Mouse (Mus musculus): ENCODE measurements at regions not wholly inside any gene's neighbourhood (a gene's known extent, or its start where the extent isn't known, plus 50 kb on each side); places are given as distances from the start of the nearest gene placed in this dataset.

GRCm38 (mm10) chr3:136439907-136440645 lies 114.2 kb upstream of the Bank1 start:
- Histone ChIP-seq H3K4me2 (replicated peaks) (no peak overlapping the region), H3K4me1 (no peaks in the 10 kb centered on the region), H3K36me3 (no peaks in the 10 kb centered on the region), H3K9ac (no peak overlapping the region), H3K27me3 (no peaks in the 10 kb centered on the region), H3K27ac (no peak overlapping the region), H3K4me3 (no peak overlapping the region), H3K9me3 (replicated peaks) (no peaks in the 10 kb centered on the region)
- WGBS, result 60% methylated on average over 7 of the region's 7 CpGs
- no peak for ATAC-seq (ENCODE audit: low FRiP score)

- Histone ChIP-seq H3K9me3 (replicated peaks) (no peaks in the 10 kb centered on the region), H3K36me3 (no peaks in the 10 kb centered on the region), H3K27ac (no peak overlapping the region), H3K4me1 (no peaks in the 10 kb centered on the region), H3K4me2 (replicated peaks) (no peak overlapping the region), H3K9ac (no peak overlapping the region), H3K27me3 (no peaks in the 10 kb centered on the region), H3K4me3 (no peak overlapping the region)
- WGBS, result 70% methylated on average over 5 of the region's 5 CpGs
- no peak for ATAC-seq (ENCODE audit: low FRiP score)
These were observed 113.5 kb upstream of the Bank1 start for GRCm38 (mm10) chr3:136439350-136439749.

- Histone ChIP-seq H3K27me3 (no peaks in the 10 kb centered on the region), H3K4me1 (no peaks in the 10 kb centered on the region), H3K9ac (no peak overlapping the region), H3K4me2 (replicated peaks) (no peak overlapping the region), H3K9me3 (replicated peaks) (no peaks in the 10 kb centered on the region), H3K27ac (no peak overlapping the region), H3K36me3 (no peaks in the 10 kb centered on the region), H3K4me3 (no peak overlapping the region)
- no peak for ATAC-seq (ENCODE audit: low FRiP score)
- WGBS, result 74% methylated on average over 5 of the region's 5 CpGs
These were observed 108.5 kb upstream of the Bank1 start for GRCm38 (mm10) chr3:136434407-136434806.

GRCm38 (mm10) chr3:136432072-136432471 lies 106.2 kb upstream of the Bank1 start:
- H3K36me3 ChIP-seq, result no peaks in the 10 kb centered on the region
- H3K27me3 ChIP-seq, result no peaks in the 10 kb centered on the region
- H3K9me3 ChIP-seq (replicated peaks), result no peaks in the 10 kb centered on the region
- ATAC-seq (ENCODE audit: low FRiP score), result no peak
- no peak overlapping the region for H3K4me2 ChIP-seq (replicated peaks)
- H3K9ac ChIP-seq, result no peak overlapping the region
- H3K4me1 ChIP-seq, result no peaks in the 10 kb centered on the region
- H3K4me3 ChIP-seq, result no peak overlapping the region
- no peak overlapping the region for H3K27ac ChIP-seq
- 92% methylated on average over 3 of the region's 3 CpGs for WGBS

GRCm38 (mm10) chr3:136427427-136427826 lies 101.6 kb upstream of the Bank1 start:
- ATAC-seq (ENCODE audit: low FRiP score), result no peak
- no peaks in the 10 kb centered on the region for H3K27me3 ChIP-seq
- no peaks in the 10 kb centered on the region for H3K9me3 ChIP-seq (replicated peaks)
- H3K4me2 ChIP-seq (replicated peaks), result no peak overlapping the region
- no peak overlapping the region for H3K27ac ChIP-seq
- H3K9ac ChIP-seq, result no peak overlapping the region
- H3K36me3 ChIP-seq, result no peaks in the 10 kb centered on the region
- no peaks in the 10 kb centered on the region for H3K4me1 ChIP-seq
- 81% methylated on average over 2 of the region's 2 CpGs for WGBS
- no peak overlapping the region for H3K4me3 ChIP-seq

- ATAC-seq (ENCODE audit: low FRiP score), result no peak
- no peaks in the 10 kb centered on the region for H3K4me1 ChIP-seq
- no peaks in the 10 kb centered on the region for H3K36me3 ChIP-seq
- 78% methylated on average over 8 of the region's 8 CpGs for WGBS
- H3K9me3 ChIP-seq (replicated peaks), result no peaks in the 10 kb centered on the region
- H3K27ac ChIP-seq, result no peak overlapping the region
- H3K9ac ChIP-seq, result no peak overlapping the region
- H3K4me2 ChIP-seq (replicated peaks), result no peak overlapping the region
- H3K4me3 ChIP-seq, result no peak overlapping the region
- H3K27me3 ChIP-seq, result no peaks in the 10 kb centered on the region
These were observed 100.8 kb upstream of the Bank1 start for GRCm38 (mm10) chr3:136426539-136427194.

GRCm38 (mm10) chr3:136421969-136422614 lies 96.2 kb upstream of the Bank1 start:
- H3K27ac ChIP-seq, result no peak overlapping the region
- H3K4me2 ChIP-seq (replicated peaks), result no peak overlapping the region
- H3K9ac ChIP-seq, result no peak overlapping the region
- no peaks in the 10 kb centered on the region for H3K9me3 ChIP-seq (replicated peaks)
- no peaks in the 10 kb centered on the region for H3K4me1 ChIP-seq
- WGBS, result 88% methylated on average over 10 of the region's 10 CpGs
- no peaks in the 10 kb centered on the region for H3K36me3 ChIP-seq
- no peaks in the 10 kb centered on the region for H3K27me3 ChIP-seq
- no peak overlapping the region for H3K4me3 ChIP-seq
- ATAC-seq (ENCODE audit: low FRiP score), result no peak

- Histone ChIP-seq H3K27ac (no peak overlapping the region), H3K27me3 (no peaks in the 10 kb centered on the region), H3K4me2 (replicated peaks) (no peak overlapping the region), H3K4me1 (no peaks in the 10 kb centered on the region), H3K9me3 (replicated peaks) (no peaks in the 10 kb centered on the region), H3K4me3 (no peak overlapping the region), H3K9ac (no peak overlapping the region), H3K36me3 (no peaks in the 10 kb centered on the region)
- ATAC-seq (ENCODE audit: low FRiP score), result no peak
- WGBS, result 73% methylated on average over 8 of the region's 8 CpGs
These were observed 79.7 kb upstream of the Bank1 start for GRCm38 (mm10) chr3:136405606-136406005.

- WGBS, result 86% methylated on average over 4 of the region's 4 CpGs
These were observed 57.4 kb upstream of the Bank1 start for GRCm38 (mm10) chr3:136383282-136383681.

GRCm38 (mm10) chr3:136380644-136381043 lies 54.8 kb upstream of the Bank1 start:
- no peak overlapping the region for H3K27ac ChIP-seq
- no peaks in the 10 kb centered on the region for H3K27me3 ChIP-seq
- WGBS, result 75% methylated on average over 7 of the region's 7 CpGs

More at GRCm38 (mm10) chr3:136383282-136383681, 57.4 kb upstream of the Bank1 start:
- no peak overlapping the region for H3K4me3 ChIP-seq
- H3K9me3 ChIP-seq (replicated peaks), result no peaks in the 10 kb centered on the region
- no peak overlapping the region for H3K27ac ChIP-seq
- no peaks in the 10 kb centered on the region for H3K4me1 ChIP-seq
- H3K9ac ChIP-seq, result no peak overlapping the region
- no peak for ATAC-seq (ENCODE audit: low FRiP score)
- H3K4me2 ChIP-seq (replicated peaks), result no peak overlapping the region
- H3K36me3 ChIP-seq, result no peaks in the 10 kb centered on the region
- no peaks in the 10 kb centered on the region for H3K27me3 ChIP-seq

GRCm38 (mm10) chr3:136379741-136380398 lies 54.0 kb upstream of the Bank1 start:
- Histone ChIP-seq H3K27me3 (no peaks in the 10 kb centered on the region), H3K9ac (no peak overlapping the region), H3K4me1 (no peaks in the 10 kb centered on the region), H3K4me2 (replicated peaks) (no peak overlapping the region), H3K36me3 (no peaks in the 10 kb centered on the region), H3K27ac (no peak overlapping the region), H3K4me3 (no peak overlapping the region), H3K9me3 (replicated peaks) (no peaks in the 10 kb centered on the region)
- 84% methylated on average over 6 of the region's 6 CpGs for WGBS
- no peak for ATAC-seq (ENCODE audit: low FRiP score)

More at GRCm38 (mm10) chr3:136380644-136381043, 54.8 kb upstream of the Bank1 start:
- H3K4me2 ChIP-seq (replicated peaks), result no peak overlapping the region
- no peak overlapping the region for H3K4me3 ChIP-seq
- no peaks in the 10 kb centered on the region for H3K9me3 ChIP-seq (replicated peaks)
- no peaks in the 10 kb centered on the region for H3K36me3 ChIP-seq
- no peak overlapping the region for H3K9ac ChIP-seq
- ATAC-seq (ENCODE audit: low FRiP score), result no peak
- H3K4me1 ChIP-seq, result no peaks in the 10 kb centered on the region

- ATAC-seq (ENCODE audit: low FRiP score), result no peak
- H3K4me1 ChIP-seq, result no peaks in the 10 kb centered on the region
- H3K36me3 ChIP-seq, result no peaks in the 10 kb centered on the region
- no peak overlapping the region for H3K4me3 ChIP-seq
- no peak overlapping the region for H3K9ac ChIP-seq
- H3K4me2 ChIP-seq (replicated peaks), result no peak overlapping the region
- 83% methylated on average over 4 of the region's 4 CpGs for WGBS
- no peaks in the 10 kb centered on the region for H3K27me3 ChIP-seq
- H3K27ac ChIP-seq, result no peak overlapping the region
- H3K9me3 ChIP-seq (replicated peaks), result no peaks in the 10 kb centered on the region
These were observed 51.0 kb upstream of the Bank1 start for GRCm38 (mm10) chr3:136376893-136377292.

Data from hindbrain, embryonic 12.5 days (tissue).